Mouse (Mus musculus) hematopoietic stem cell, adult 5-6 weeks (primary cell): ENCODE measurements around the gene Phf5a. TPM values are rescaled to one million over a fixed set of nuclear protein-coding genes. Genes with fewer than 3 reads are reported as not detected.
A peak's percentile ranks its signal among the peaks of the same experiment; 100 is the strongest.
"Not testable (repeated sequence)": the region's sequence is repeated elsewhere in the genome, so short reads cannot be mapped to it uniquely, and the experiment has no call there.

Experiments used
- ATAC-seq, 2 experiments: fragments of 125-278 bp in 1 of 2; replicated peaks in 1 of 2; 2 replicates each; pipeline ENCODE4 v1.8.0; 2016 to 2017; ENCODE audit warnings: inconsistent platforms in 2 of 2, mild to moderate bottlenecking in 2 of 2, moderate number of reproducible peaks in 2 of 2, low read depth in 1 of 2, moderate TSS enrichment in 1 of 2; ENCODE audit not compliant: low FRiP score in 2 of 2, poor library complexity in 2 of 2, severe bottlenecking in 2 of 2, insufficient read depth in 1 of 2, low TSS enrichment in 1 of 2
- total RNA-seq: library from RNA; stranded (forward); fragments of 172-1452, 232-1000 nt; gene quantifications from 2 replicates; pipeline ENCODE4 v1.2.3, GENCODE M21; 2017

Gene Phf5a
- total RNA-seq: 35.5 and 56.0 TPM in 2 replicates

GRCm38 (mm10) chr15:81871604-81872261, at the start of gene Phf5a:
Gene Phf5a (minus strand): TSS chr15:81871911.
- peak; percentile 88 for ATAC-seq

- no peak for ATAC-seq
These were observed 49.5 kb upstream of the Phf5a start for GRCm38 (mm10) chr15:81921255-81921654.

- no peak for ATAC-seq
These were observed 49.0 kb upstream of the Phf5a start for GRCm38 (mm10) chr15:81920546-81921217.

- no peak for ATAC-seq
These were observed 47.4 kb upstream of the Phf5a start for GRCm38 (mm10) chr15:81919062-81919461.

GRCm38 (mm10) chr15:81917621-81918463, 46.1 kb upstream of the Phf5a start:
- peak; percentile 56 to 67; a peak in 3 of 4 replicates for ATAC-seq

- ATAC-seq: no peak
These were observed 45.5 kb upstream of the Phf5a start for GRCm38 (mm10) chr15:81917201-81917600.

- no peak for ATAC-seq
These were observed 44.0 kb upstream of the Phf5a start for GRCm38 (mm10) chr15:81915663-81916062.

- ATAC-seq: peak in 1 of 2 experiments; percentile 23; a peak in 1 of 4 replicates
These were observed 43.0 kb upstream of the Phf5a start for GRCm38 (mm10) chr15:81914668-81915067.

GRCm38 (mm10) chr15:81912498-81912897, 40.8 kb upstream of the Phf5a start:
- no peak for ATAC-seq

GRCm38 (mm10) chr15:81908767-81909166, 37.1 kb upstream of the Phf5a start:
- not testable (repeated sequence) for ATAC-seq

GRCm38 (mm10) chr15:81907953-81908352, 36.2 kb upstream of the Phf5a start:
- ATAC-seq: no peak

GRCm38 (mm10) chr15:81904939-81905338, 33.2 kb upstream of the Phf5a start:
- ATAC-seq: peak; percentile 59 to 62

GRCm38 (mm10) chr15:81898751-81899150, 27.0 kb upstream of the Phf5a start:
- no peak for ATAC-seq

GRCm38 (mm10) chr15:81897607-81898285, 26.0 kb upstream of the Phf5a start:
- no peak for ATAC-seq

- no peak for ATAC-seq
These were observed 24.7 kb upstream of the Phf5a start for GRCm38 (mm10) chr15:81896407-81896806.

- no peak for ATAC-seq
These were observed 22.3 kb upstream of the Phf5a start for GRCm38 (mm10) chr15:81894002-81894401.

- ATAC-seq: no peak
These were observed 20.3 kb upstream of the Phf5a start for GRCm38 (mm10) chr15:81891822-81892580.
